Mouse (Mus musculus): ENCODE data around the gene Rxra.

Rxra gene

DNA sequence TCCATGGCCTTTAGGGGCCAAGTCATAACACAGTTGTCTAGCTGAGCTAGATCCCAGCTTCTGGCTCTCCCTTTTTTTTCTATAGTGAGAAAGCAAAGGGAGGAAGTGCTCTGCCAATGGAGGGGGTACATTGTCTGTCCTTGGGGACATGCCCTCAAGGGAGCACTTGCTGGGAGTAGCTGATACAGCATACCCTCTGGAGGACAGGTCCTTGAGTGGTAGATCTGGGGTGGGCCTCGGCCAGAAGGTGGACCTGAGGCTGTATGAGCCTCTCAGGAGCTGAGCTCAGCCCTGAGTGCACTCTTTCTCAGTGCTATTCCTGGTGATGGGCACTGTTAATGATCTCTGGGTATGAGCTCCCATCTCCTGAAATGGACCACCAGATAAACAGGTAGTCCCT lies 66.9 kb downstream of the Rxra start:
- DNase-seq, result no peak

DNA sequence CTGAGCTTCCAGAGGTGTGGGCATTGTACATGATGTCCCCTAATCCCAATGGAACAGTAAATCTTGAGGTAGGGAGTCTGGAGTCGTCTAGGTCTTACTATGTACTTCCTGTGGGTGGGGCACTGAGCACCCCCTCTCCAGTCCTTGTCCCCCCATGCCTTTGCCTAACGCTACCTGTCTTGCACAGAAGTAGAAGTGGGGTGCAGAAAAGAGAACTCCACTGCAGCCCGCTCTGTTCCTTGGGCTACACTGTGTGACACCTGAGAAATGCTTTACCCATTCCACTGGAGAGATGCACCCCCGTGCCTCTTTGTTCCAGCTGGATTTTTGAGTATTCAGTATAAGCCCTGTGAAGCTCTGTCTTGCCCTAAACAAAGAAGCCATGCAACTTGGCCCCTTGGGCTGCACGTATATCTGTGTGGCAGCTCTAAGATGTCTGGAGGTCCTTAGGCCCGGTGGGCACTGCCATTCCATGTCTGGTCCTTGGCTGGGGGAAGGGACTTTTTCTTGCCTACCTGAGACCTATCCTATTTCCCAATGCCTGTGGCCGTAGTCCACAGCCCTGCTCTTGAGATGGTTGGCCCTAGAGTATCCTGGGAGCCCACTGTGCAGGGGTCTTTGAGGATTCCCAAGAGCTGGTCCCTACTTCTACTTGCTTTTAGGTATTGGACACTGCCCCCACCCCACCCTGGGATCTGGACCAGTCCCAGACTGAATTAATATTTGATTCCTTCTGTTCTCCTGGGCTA lies 67.8 kb downstream of the Rxra start:
- DNase-seq, result no peak

- DNase-seq, result peak; percentile 62
Observed at GRCm38 (mm10) chr2:27744612-27745351, 68.5 kb downstream of the Rxra start.

DNA sequence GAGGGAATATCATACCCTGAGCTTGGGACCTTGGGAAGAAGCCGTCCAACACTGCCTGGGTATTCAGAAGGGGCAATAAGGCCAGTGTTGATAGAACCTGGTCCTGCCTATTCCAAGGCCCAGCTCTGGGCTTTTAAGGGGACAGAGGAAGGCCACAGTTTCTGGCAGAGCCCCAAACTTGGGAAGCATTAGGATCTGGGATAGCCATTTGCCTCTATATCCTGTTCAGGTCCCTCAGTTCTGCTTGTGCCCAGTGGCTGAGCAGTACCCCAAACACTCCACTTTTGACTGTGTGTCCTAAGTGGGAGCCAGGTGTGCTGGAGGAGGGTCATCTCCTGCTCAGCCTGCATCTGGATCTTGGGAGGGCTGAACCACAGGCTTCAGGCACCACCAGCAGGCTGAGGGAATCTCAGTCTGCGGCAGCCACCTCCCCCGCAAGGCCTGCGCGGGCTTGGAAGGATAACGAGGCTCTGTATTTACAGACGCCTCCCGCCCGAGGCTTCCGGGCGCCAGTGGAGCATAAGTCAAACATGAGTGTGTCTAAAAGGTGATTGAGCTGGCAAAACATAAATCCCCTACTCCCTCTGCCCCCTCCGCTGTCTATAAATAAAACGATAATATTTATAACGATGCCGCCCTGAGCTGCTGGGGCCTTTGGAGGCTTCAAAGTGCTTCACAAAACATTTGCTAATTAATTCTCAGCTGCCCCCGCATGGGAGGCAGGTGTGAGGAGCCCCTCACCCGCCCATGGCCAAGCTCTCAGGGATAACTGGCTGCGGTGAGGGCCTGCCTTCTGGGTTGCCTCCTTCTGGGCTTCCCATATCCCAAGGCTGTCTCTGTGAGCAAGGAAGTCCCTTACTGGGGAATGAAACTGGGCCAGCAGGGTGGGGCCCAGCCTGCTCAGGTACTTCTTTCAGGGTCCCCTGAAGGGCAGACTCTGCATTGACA lies 69.7 kb downstream of the Rxra start:
- DNase-seq, result peak; percentile 42

DNA sequence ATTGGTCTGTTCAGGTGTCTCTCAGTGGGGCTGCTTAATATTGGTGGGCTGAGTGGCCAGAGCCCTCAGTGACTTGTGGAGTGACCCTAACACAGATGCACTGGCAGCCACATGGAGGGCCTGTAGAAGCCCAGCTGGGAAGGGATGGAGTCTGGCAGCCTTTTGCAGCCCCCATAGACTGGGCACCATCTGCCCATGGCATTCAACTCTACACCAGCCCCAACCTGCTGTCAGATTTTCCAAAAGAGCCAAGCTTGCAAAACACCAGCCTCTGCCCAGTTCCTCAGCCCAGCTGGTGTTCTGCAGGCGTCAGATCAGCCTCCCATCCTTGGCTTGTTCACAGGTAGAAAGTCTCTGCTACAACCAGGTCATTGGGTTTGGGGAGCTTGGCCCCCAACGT lies 70.6 kb downstream of the Rxra start:
- DNase-seq, result no peak

- no peak for DNase-seq
Observed at GRCm38 (mm10) chr2:27748984-27749383, 72.7 kb downstream of the Rxra start.

DNA sequence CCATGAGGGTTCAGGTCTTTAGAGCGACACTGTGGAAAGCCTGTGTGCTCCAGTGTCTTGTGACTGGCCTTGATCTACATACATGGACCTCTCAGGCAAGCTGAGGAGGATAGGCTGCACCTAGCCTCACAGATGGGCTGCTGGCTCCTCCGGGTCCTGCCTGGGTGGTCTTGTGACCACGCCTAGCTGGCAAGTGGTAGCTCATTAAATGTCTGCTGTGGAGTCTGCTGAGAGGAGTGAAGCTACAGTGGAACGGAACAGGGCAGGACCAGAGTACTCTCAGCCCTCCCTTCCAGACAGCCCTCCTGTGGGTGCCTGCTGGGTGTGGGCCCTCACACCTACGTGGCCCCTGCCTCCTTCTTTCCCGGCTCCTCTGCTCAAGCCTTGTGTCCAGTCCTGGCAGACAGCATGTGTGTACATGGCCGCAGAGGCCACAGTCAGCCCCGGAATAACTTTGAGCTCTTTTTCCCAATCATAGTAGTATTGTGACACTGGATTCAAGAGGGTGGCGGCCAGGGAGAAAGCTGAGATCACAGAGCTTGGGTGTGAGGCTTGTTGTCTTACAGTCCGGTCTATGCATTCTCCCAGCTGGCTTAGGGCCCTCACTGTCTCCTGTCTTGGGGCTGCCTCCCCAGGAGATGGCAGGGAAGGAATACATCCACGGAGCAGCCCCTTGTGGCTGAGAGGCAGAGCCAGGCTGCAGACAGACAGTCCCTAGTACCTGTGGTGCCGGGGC lies 74.3 kb downstream of the Rxra start:
- DNase-seq, result no peak

DNA sequence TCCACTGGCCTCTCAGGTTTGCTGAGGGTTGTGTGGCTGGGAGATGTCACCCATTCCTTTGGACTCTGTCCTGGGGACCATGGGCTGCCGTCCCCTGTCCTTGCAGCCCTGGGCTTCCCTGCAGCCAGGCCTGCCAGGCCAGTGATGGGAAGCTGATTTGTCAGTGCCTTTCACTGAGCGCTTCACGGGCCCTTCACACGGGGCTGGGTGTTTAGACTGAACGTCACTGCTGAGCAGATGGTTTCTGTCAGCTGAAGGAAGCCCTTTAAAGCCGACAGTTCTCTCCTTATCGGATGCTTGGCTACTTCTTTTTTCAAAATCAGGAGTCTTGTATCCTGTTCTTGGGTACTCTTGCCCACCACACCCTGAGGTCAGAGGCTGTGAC lies 74.9 kb downstream of the Rxra start:
- no peak for DNase-seq

DNA sequence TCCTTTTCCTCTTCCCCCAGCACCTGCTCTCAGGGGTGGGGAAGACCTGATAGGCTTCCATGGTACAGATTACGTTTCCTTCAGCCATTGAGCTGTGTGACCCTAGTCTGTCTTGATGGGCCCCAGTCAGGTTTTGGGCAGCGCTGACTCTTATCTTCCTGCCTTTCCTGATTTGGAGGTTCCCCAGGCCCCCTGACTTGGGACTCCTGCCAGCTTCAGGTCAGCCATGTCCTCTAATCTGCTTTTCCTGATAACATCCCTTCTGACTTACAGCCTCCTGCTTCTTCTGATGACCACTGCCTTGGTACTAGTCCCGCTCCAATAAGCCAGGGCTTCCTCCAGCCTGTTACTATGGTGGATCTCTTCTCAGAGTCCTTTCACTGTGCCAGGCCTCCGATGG lies 75.6 kb downstream of the Rxra start:
- no peak for DNase-seq

- no peak for DNase-seq
Observed at GRCm38 (mm10) chr2:27754094-27754493, 77.9 kb downstream of the Rxra start.

DNA sequence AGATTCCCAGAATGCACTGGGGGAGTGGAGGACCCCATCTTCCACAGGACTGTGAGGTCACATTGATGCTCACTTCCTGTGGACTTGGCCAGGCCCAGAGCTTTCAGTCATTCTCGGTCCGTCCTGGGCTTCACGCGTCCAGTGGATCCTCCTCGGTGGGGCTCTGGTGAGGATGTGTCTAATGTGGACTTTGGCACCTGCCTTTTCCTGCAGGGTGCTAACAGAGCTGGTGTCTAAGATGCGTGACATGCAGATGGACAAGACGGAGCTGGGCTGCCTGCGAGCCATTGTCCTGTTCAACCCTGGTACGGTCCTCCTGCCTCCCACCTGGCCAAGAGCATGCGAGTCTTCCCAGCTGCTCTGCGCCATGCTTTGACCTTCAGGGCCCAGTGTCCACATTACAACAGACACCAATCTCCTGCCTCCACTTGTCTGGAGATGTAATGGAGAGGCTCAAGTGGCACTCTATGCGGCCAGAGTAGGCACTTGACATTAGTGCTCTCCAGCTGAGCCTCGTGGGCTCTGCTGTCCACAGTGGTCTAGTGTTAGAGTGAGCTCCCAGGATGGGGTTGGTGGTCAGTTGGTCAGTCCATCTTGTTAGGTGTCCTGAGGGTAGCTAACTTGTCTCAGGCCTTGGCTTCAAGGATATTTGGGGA lies 79.9 kb downstream of the Rxra start:
- DNase-seq, result no peak

DNA sequence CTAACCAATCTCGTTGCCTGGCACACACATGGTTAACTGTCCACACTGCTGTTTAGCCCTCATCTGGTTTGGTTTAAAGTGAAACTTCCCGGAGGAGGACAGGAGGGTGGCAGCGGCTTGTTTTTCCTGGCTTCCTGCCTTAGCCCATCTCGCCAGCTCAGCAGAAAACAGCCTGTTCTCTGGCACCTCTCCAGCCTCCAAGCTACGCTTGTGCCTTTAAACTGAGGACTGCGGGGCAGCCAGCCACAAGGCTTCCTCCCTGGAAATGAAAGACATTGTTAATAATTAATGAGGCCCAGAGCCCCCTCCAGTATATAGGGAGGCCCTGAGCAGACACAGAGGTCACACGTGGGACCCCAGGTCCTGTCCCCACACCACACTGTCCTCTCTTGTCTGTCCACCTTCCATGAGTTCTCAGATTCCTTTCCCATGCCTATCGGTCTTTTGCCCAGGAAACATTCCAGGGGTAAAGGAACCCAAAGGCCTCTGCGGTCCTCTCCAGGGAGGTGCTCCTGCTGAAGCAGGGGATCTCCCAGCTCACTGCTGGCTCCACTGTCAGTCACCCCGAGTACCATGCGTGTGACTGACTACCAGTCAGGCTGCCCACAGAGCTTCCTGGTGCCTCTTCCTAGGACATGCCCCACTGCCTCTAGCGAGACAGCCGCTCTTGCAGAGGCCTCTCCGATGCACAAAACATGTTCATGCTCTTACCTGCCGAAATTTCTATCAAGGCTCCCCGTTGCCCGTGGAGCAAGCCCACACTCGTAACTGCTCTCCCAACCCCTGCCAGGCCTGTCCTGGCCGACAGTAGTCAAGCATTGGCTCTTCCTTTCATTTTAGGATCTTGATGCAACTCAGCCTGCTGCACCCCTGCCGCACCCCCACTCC lies 82.4 kb downstream of the Rxra start:
- DNase-seq, result no peak

GRCm38 (mm10) chr2:27759431-27759830 lies 83.2 kb downstream of the Rxra start:
- no peak for DNase-seq

DNA sequence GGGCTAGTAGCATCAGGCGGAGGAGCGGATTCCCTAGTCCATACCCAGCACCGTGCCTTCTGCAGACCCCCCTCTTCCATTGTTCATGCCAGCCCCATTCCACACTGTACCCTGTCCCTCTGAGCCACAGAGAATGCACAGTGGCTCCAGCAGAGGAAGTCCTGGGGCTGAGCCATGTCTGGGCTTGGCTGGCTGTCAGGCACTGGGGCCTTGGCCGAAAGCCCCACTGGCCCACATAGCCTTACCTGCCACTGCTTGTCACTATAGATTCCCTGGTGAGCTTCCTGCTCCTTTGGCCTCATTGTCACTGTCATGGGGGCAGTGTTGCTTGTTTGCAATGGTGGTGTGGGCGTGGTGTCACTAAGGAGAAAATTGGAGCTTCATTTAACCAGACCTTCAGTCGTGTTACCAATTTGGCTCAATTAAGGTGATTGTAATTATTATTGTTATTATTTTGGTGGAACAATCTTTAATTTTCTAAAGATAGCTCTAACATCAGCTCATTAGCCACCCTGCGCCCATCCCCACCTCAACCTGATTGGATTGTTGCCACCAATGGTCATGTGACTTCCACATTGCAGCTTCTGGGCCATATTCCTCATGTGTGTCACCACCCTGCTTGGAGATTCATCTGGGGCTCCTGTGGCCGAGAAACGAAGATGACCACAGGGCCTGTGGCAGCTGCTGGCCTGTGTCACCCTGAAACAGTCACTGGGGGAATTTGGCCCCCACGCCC lies 85.2 kb downstream of the Rxra start:
- no peak for DNase-seq

GRCm38 (mm10) chr2:27761996-27762340 lies 85.7 kb downstream of the Rxra start:
- no peak for DNase-seq

GRCm38 (mm10) chr2:27762509-27762908 lies 86.3 kb downstream of the Rxra start:
- DNase-seq, result peak; percentile 61

GRCm38 (mm10) chr2:27762920-27763780 lies 86.9 kb downstream of the Rxra start:
- DNase-seq, result no peak

- no peak for DNase-seq
Observed at GRCm38 (mm10) chr2:27764256-27764936, 88.2 kb downstream of the Rxra start.

DNA sequence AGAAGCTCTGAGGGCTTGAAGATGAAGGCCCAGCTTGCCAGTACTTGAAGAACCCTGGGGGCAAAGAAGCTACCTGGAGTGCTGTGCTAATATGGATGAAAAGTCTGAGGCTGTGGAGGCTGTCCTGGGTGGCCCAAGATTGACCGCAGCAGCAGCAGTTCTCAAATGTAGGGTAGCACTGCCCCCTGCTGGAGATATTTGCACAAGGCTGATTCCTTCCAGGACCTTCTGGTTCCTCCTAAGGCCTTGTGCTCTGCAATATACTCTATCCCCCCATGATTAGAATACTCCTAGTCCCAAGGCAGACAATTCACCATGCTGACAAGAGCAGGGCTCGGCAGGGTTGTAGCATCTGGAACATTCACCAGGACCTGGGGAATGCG lies 88.7 kb downstream of the Rxra start:
- DNase-seq, result peak; percentile 89
